In the genomic region with DNA sequence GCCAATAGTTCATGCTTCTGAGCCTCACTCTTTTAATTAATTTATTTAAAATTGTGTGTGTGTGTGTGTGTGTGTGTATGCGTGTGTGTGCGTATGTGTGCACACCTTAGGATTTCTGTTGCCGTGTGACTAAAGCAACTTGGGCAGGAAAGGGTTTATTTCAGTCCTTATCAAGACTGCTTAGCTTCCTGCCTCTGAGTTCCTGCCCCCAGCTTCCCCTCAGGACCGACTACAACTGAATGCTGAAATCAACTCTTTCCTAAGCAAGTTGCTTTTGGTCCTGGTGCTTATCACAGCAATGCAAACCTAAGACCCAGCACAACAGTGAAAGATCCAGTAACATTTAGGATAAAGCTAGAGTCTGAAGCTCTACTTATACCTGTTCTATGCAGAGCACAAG, we compare ENCODE assay signal across 31 mouse cellular contexts. TPM values are rescaled to one million over a fixed set of nuclear protein-coding genes. Genes with fewer than 3 reads are reported as not detected.
DNase-seq lines count a peak whose midpoint lies in the region; ATAC-seq lines count a peak whose summit lies in the region.
"Had no signal": no experiment of that assay in that cellular context is flagged by ENCODE, and none has a peak within 500 bp of the region (broad histone marks: within the 10 kb centered on the region; RNA-seq: fewer than 3 reads in every experiment).

No protein-coding gene starts in this region.

- no peaks in the 10 kb centered on the region for H3K9me3 ChIP-seq in heart, embryonic 15.5 days (replicated peaks)
- H3K9me3 ChIP-seq: embryonic facial prominence, embryonic 10.5 days; kidney, embryonic 15.5 days; liver, embryonic 13.5 days; midbrain, embryonic 15.5 days; neural tube, embryonic 12.5 days had no signal

- no peak overlapping the region for H3K9ac ChIP-seq in heart, embryonic 15.5 days
- H3K9ac ChIP-seq: kidney, embryonic 15.5 days; liver, embryonic 13.5 days; lung, embryonic 14.5 days; midbrain, embryonic 15.5 days; neural tube, embryonic 12.5 days had no signal

- peaks cover 8% of the 10 kb centered on the region; the same call in 1 of the 2 replicates for H3K4me1 ChIP-seq in heart, embryonic 15.5 days (replicated peaks)
- H3K4me1 ChIP-seq: embryonic facial prominence, embryonic 10.5 days; midbrain, embryonic 15.5 days; neural tube, embryonic 12.5 days had no signal

- no peaks in the 10 kb centered on the region for H3K27me3 ChIP-seq in heart, embryonic 15.5 days
- H3K27me3 ChIP-seq: kidney, embryonic 15.5 days; liver, embryonic 13.5 days; midbrain, embryonic 15.5 days; neural tube, embryonic 12.5 days had no signal

- no peaks in the 10 kb centered on the region for H3K36me3 ChIP-seq in heart, embryonic 15.5 days
- H3K36me3 ChIP-seq: embryonic facial prominence, embryonic 10.5 days; kidney, embryonic 15.5 days; liver, embryonic 13.5 days; midbrain, embryonic 15.5 days; neural tube, embryonic 12.5 days had no signal

- H3K4me3 ChIP-seq in heart, embryonic 15.5 days = no peak overlapping the region
- H3K4me3 ChIP-seq: embryonic facial prominence, embryonic 10.5 days; kidney, embryonic 15.5 days; left cerebral cortex, adult 2 months; liver, embryonic 13.5 days; midbrain, embryonic 15.5 days; neural tube, embryonic 12.5 days had no signal

- no peak overlapping the region for H3K4me2 ChIP-seq in heart, embryonic 15.5 days
- H3K4me2 ChIP-seq: kidney, embryonic 15.5 days; liver, embryonic 13.5 days; lung, embryonic 14.5 days; midbrain, embryonic 15.5 days; neural tube, embryonic 12.5 days had no signal

- peak overlapping the region; percentile 49; the same call in 1 of the 2 replicates for H3K27ac ChIP-seq in heart, embryonic 15.5 days
- H3K27ac ChIP-seq: embryonic facial prominence, embryonic 10.5 days; hindbrain, postnatal 0 days; kidney, embryonic 15.5 days; left cerebral cortex, adult 2 months; liver, embryonic 13.5 days; midbrain, embryonic 15.5 days; neural tube, embryonic 12.5 days had no signal

- DNase-seq in heart, adult 11 months = peak; percentile 86
- no peak for DNase-seq in heart, adult 9 months (ENCODE audit: low spot score in 2 of 2)
- no peak for DNase-seq in heart, adult 18-20 months
- DNase-seq in thymus, postnatal 4 days = no peak
- no peak for DNase-seq in layer of hippocampus, adult 11-12 months (ENCODE audit: low spot score)
- DNase-seq: adrenal gland, postnatal 36 days; cerebellum, adult 11 months; cerebellum, adult 9-11 months; gastrocnemius, postnatal 25 days; kidney, postnatal 4 days; layer of hippocampus, adult 9-11 months; left cerebral cortex, postnatal 4 days; liver, embryonic 13.5 days; lung, embryonic 14.5 days; retina, postnatal 1 day; right cerebral cortex, postnatal 25 days; spleen, adult 18-20 months had no signal

- 58% methylated on average over 4 of the region's 4 CpGs for WGBS in heart, embryonic 15.5 days

- ATAC-seq in heart, embryonic 15.5 days (replicated peaks; ENCODE audit: insufficient number of reproducible peaks, insufficient read depth, low FRiP score, low read depth) = no peak
- ATAC-seq in granulocyte monocyte progenitor cell, adult 5-6 weeks (replicated peaks; ENCODE audit: poor library complexity, severe bottlenecking) = peak; percentile 51
- ATAC-seq in megakaryocyte, adult 5-6 weeks (ENCODE audit: poor library complexity, severe bottlenecking) = peak; percentile 64
- ATAC-seq: forebrain, embryonic 16.5 days; hindbrain, postnatal 0 days; intestine, embryonic 16.5 days; midbrain, embryonic 15.5 days had no signal

RNA-seq across cellular contexts. Expression of gene 1700024P04Rik, which starts 15.8 kb away (rescaled TPM):
- not detected in 2 replicates for polyA plus RNA-seq in heart, embryonic 15.5 days (2015; fragmentation: Nextera tagmentation; extraction: Ambion mirVana)
- total RNA-seq in heart, adult 18-20 months (2021) = not detected
- not detected in 2 replicates for total RNA-seq in granulocyte monocyte progenitor cell, adult 5-6 weeks (2014; fragmentation: Nextera tagmentation)
- not detected in 2 replicates for total RNA-seq in granulocyte monocyte progenitor cell, adult 5-6 weeks (2017)
- not detected in 2 replicates for total RNA-seq in megakaryocyte, adult 5-6 weeks (2015)
- not detected in 2 replicates for total RNA-seq in megakaryocyte, adult 5-6 weeks (2017)
- total RNA-seq: adrenal gland, postnatal 36 days; gastrocnemius, postnatal 25 days; hindbrain, postnatal 0 days; left cerebral cortex, adult 2 months; left cerebral cortex, postnatal 4 days had no signal
- polyA plus RNA-seq: cortical plate, adult 2 months; embryonic facial prominence, embryonic 10.5 days; forebrain, embryonic 16.5 days; hindbrain, embryonic 11.5 days; hindbrain, postnatal 0 days; intestine, embryonic 16.5 days; kidney, embryonic 15.5 days; liver, embryonic 13.5 days; lung, embryonic 14.5 days; midbrain, embryonic 15.5 days; neural tube, embryonic 12.5 days; thymus, postnatal 0 days had no signal

RNA-seq across cellular contexts. Expression of gene Tnpo1, which starts 42.3 kb away (rescaled TPM):
- polyA plus RNA-seq in heart, embryonic 15.5 days (2015; fragmentation: Nextera tagmentation; extraction: Ambion mirVana) = 36.4 and 43.4 TPM in 2 replicates
- 10 to 100 TPM; 59.2 to 70.0 TPM for total RNA-seq in heart, adult 18-20 months (2021)
- 123 and 142 TPM in 2 replicates for total RNA-seq in granulocyte monocyte progenitor cell, adult 5-6 weeks (2014; fragmentation: Nextera tagmentation)
- total RNA-seq in granulocyte monocyte progenitor cell, adult 5-6 weeks (2017) = 119 and 134 TPM in 2 replicates
- total RNA-seq in megakaryocyte, adult 5-6 weeks (2015) = 81.2 and 94.3 TPM in 2 replicates
- total RNA-seq in megakaryocyte, adult 5-6 weeks (2017) = 87.9 and 89.8 TPM in 2 replicates
